Mouse (Mus musculus): Measurements from ENCODE around the gene Tex48.

Tex48 gene

GRCm38 (mm10) chr4:63595259-63595658 lies 27.0 kb downstream of the Tex48 start:
- no peak for DNase-seq (ENCODE audit: low spot score in 2 of 2)

- DNase-seq (ENCODE audit: low spot score in 2 of 2): no peak
These were observed 27.6 kb downstream of the Tex48 start for GRCm38 (mm10) chr4:63594459-63595110.

GRCm38 (mm10) chr4:63590538-63590937 lies 31.7 kb downstream of the Tex48 start:
- DNase-seq (ENCODE audit: low spot score in 2 of 2): no peak

DNA sequence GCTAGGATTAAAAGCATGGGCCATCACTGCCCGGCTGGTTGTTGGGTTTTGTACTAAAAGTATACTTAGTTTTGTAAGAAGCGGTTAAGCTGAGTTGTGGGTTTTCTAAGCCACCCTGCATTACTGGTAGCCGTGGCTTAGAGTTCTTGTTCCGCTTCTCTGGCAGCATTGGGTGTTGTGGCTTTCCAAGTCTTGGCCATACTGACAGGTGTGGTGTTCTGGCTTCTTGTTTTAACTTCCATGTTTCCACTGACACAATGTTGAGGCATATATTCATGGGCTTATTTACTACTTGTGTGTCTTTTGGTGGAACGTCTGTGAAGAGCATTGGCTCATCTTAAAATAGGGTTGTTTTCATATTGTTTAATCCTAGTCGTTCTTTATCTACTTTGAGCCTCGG lies 32.2 kb downstream of the Tex48 start:
- DNase-seq (ENCODE audit: low spot score in 2 of 2): no peak

GRCm38 (mm10) chr4:63586240-63586639 lies 36.0 kb downstream of the Tex48 start:
- DNase-seq (ENCODE audit: low spot score in 2 of 2): no peak

- DNase-seq (ENCODE audit: low spot score in 2 of 2): no peak
These were observed 37.0 kb downstream of the Tex48 start for GRCm38 (mm10) chr4:63585216-63585615.

GRCm38 (mm10) chr4:63582580-63582979 lies 39.6 kb downstream of the Tex48 start:
- DNase-seq (ENCODE audit: low spot score in 2 of 2): no peak

DNA sequence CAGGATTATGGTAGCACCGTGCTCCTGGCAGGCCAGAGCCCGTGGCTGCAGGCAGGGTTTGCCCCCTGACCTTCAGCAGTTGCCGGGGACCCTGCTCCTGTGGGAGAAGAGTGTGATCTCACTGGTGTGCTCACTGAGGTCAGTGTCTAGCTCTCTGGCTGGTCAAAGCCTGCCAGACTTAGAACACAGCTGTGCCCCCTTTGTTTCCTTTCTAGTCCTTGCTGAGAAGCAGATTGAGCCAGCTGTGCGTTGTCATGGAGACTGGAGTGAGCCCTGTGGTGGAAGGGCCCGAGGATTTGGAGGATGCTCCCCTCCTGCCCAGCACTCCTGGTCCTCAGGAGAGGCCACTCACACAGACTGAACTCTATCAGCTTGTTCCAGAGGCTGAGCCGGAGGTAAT lies 42.1 kb downstream of the Tex48 start:
- no peak for DNase-seq (ENCODE audit: low spot score in 2 of 2)

DNA sequence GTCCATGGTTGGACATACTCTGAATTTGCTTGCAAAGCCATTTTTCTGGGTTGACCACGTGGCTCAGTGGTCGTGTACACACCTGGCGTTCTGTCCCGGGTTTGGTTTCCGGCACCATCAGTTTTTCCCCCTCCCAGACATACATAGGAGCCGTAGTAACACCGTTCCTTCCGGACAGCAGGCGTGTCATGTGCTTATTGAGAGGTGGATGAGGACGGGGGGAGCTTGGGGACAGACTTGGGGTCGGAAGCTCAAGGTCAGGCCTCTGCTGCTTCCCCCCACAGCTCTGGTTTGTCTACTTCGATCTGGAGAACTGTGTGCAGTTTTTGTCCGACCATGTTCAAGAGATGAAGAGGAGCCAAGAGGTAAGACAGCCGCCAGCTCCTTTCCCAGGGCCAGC lies 42.6 kb downstream of the Tex48 start:
- DNase-seq (ENCODE audit: low spot score in 2 of 2): no peak

DNA sequence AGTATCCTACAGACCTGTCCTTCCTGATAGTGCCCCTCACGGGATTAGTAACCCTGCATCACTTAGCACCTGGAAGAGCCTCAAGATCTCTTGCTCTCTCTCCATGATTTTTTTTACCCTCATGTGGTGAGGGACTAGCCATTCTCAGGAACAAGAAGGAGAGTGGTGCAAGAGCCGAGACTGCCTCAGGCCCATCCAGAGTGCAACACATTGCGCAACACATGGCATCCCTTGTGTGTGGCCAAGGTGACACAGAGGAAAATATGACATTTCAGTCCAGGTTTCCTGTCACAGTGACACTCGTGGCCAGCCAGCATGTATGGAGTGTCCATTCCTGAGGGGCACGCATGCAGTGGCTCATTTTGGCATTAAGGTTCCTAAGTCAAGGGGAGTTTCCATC lies 49.6 kb downstream of the Tex48 start:
- no peak for DNase-seq (ENCODE audit: low spot score in 2 of 2)

- DNase-seq (ENCODE audit: low spot score in 2 of 2): no peak
These were observed 51.9 kb downstream of the Tex48 start for GRCm38 (mm10) chr4:63570208-63570781.

GRCm38 (mm10) chr4:63569322-63569721 lies 52.9 kb downstream of the Tex48 start:
- DNase-seq (ENCODE audit: low spot score in 2 of 2): no peak

DNA sequence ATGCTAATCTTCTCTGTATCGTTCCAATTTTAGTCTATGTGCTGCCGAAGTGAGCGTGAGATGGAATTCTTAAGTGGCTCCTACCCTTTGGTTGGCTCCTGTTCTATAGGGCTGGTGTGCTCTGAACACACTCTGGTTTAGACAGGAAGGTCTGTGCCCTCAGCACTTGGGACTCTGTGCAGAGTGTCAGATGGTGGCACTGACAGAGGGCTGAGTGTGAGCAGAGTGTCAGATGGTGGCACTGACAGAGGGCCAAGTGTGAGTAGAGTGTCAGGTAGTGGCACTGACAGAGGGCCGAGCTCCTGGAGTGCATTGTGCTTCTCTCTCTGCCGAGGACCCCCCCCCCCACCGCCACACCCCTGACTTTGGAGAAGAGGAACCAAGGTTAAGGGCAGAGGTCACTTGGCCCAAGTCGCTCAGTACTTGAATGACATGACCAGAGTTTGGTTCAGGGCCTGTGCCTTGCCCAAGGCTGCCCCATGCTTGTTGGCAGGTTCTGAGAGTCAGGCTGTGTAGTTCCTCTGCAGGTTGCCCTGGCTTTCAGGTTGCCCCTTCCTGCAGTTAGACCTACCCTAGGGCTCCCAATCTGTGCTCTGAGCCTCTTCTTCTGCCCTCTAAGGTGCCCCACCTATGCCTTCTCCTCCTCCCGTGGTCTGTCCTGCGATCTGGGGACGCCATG lies 54.4 kb downstream of the Tex48 start:
- no peak for DNase-seq (ENCODE audit: low spot score in 2 of 2)

GRCm38 (mm10) chr4:63562742-63563141 lies 59.5 kb downstream of the Tex48 start:
- no peak for DNase-seq (ENCODE audit: low spot score in 2 of 2)

DNA sequence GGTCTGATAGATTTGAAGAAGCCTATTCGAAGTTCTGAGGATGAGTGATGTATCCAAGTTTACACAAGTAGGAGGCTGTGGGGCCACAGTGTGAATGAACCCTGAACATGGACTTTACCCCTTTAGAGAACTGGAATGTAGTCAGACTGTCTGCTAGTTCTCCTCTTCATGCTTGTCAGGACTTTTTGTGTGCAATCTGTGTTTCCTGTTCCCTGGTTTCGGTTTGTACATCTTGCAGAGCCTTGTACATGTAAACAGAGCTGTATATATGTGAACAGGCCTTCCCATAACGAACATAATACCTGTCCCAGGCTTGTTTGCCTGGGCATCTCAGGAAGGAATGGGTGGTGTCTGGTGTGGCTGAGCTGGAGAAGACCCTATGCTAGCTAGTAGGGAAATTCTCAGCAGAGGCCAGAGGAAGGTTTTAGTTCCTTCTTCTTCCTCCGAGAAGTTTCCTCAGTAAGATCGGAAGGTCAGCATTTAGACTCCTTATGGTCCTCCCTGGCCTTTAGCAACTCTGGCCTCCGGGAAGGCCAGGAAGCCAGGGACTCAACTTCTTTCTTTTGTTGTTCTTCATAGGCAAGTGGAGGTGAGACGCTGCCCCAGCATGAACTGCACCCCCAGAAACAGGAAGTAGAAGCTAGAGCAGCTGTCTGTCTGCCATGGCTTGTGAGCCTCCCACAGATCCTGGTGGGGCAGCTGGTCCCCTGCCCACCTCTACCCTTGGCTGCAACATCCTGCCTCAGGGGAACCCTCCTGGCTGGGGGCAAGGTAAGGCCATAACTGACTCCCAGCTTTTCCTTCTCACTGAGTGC lies 60.2 kb downstream of the Tex48 start:
- no peak for DNase-seq (ENCODE audit: low spot score in 2 of 2)

GRCm38 (mm10) chr4:63560079-63560478 lies 62.1 kb downstream of the Tex48 start:
- no peak for DNase-seq (ENCODE audit: low spot score in 2 of 2)

GRCm38 (mm10) chr4:63559127-63559697 lies 63.0 kb downstream of the Tex48 start:
- no peak for DNase-seq (ENCODE audit: low spot score in 2 of 2)

GRCm38 (mm10) chr4:63558407-63559081 lies 63.7 kb downstream of the Tex48 start, which contains the start of gene Tmem268:
Gene Tmem268 (plus strand): TSS chr4:63558781.
- DNase-seq (ENCODE audit: low spot score in 2 of 2): peak; percentile 49 to 76

GRCm38 (mm10) chr4:63557124-63558059 lies 64.8 kb downstream of the Tex48 start:
- DNase-seq (ENCODE audit: low spot score in 2 of 2): no peak
